Mouse (Mus musculus) bone marrow macrophage, adult 2 months (primary cell): Measurements from ENCODE around the gene Cox19. TPM values are rescaled to one million over a fixed set of nuclear protein-coding genes. Genes with fewer than 3 reads are reported as not detected.

Experiments used
- H3K27ac ChIP-seq: 2 replicates; pipeline ENCODE4 v1.5.1; 2012; ENCODE audit warnings: low read depth, low read length; ENCODE audit not compliant: insufficient read depth
- H3K4me1 ChIP-seq: 2 replicates; pipeline ENCODE4 v1.6.1; 2012; ENCODE audit warnings: low read length; ENCODE audit not compliant: control insufficient read depth, insufficient read depth
- H3K4me3 ChIP-seq: 2 replicates; pipeline ENCODE4 v1.5.1; 2012; ENCODE audit warnings: mild to moderate bottlenecking, low read length, moderate library complexity; ENCODE audit not compliant: insufficient read depth
- CTCF ChIP-seq: IDR thresholded peaks from 2 replicates; pipeline ENCODE4 v1.5.1; 2012; ENCODE audit warnings: low read depth, mild to moderate bottlenecking, low read length, moderate library complexity
- POLR2A ChIP-seq: IDR thresholded peaks from 2 replicates; pipeline ENCODE4 v1.6.1; 2012; ENCODE audit warnings: mild to moderate bottlenecking, low read depth, low read length, borderline replicate concordance
- polyA plus RNA-seq: library from polyadenylated mRNA; stranded (reverse); fragments of >200 nt; gene quantifications from 2 replicates; pipeline ENCODE4 v1.2.4, GENCODE M21; 2012; ENCODE audit not compliant: missing spikeins, insufficient read depth, insufficient read length

The Cox19 gene
- polyA plus RNA-seq, 1 experiment, result 31.4 TPM

DNA sequence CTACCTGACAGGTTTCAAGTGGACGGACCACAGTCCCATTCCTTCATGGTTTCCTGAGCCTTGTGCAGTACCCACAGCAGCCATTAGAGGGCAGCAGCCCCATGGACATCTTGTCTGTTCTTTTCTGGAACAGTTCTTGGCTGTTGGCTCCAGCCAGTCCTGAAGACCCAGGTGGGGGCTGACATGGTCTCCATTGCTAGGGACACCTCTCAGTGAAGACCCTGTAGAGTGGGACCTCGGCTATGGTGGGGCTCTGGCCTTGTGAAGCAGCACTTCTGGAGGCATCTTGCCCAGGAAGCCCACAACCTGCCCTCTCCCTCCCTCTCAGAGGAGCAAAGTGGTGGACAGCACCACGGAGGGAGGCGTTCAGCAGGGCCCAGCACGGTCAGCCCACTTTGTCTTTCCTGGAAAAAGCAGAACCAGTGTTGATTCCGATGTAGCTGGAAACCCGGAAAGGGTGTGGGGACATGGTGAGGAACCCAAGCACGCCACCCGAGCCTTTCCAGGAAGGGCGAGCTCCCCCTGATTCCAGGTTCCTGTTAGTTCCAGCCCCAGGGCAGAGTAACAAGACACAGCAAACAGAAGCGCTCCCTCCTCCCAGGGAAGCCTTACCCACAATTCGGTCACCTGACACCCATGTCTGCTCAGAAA, 13.2 kb upstream of the Cox19 start:
- Histone ChIP-seq H3K4me3 (peak overlapping the region; percentile 29), H3K4me1 (peaks cover 48% of the 10 kb centered on the region), H3K27ac (peak overlapping the region; percentile 98)
- TF ChIP-seq POLR2A, result no peak
- TF ChIP-seq CTCF, result peak; percentile 96

DNA sequence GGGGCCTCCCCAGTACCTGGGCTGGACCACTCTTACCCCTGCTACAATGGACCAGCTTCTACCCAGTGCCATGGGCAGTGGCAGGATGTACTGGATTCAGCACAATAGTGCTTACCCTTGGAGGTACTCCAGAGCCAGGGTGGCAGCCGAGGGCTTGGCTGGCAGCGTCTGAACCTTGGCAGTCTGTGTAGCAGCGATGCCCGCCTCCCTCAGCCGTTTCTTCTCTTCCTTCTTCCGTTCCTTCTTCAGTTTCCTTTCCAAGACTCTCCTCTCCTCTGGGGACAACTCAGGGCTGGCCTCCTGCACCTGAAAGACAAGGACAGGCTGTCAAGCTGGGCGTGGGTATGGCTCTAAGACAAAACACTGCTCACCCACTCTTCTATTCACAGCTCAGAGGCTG, 12.6 kb upstream of the Cox19 start:
- H3K4me3 ChIP-seq, result peak overlapping the region; percentile 13; the same call in 1 of the 2 replicates
- peaks cover 45% of the 10 kb centered on the region for H3K4me1 ChIP-seq
- TF ChIP-seq POLR2A (no peak), CTCF (no peak)
- peak overlapping the region; percentile 98 for H3K27ac ChIP-seq

- Histone ChIP-seq H3K27ac (no peak overlapping the region), H3K4me1 (peaks cover 12% of the 10 kb centered on the region)
These were observed 8.0 kb upstream of the Cox19 start for GRCm38 (mm10) chr5:139359244-139359643.

GRCm38 (mm10) chr5:139358653-139359052, 7.4 kb upstream of the Cox19 start:
- Histone ChIP-seq H3K4me3 (no peak overlapping the region), H3K27ac (no peak overlapping the region), H3K4me1 (peaks cover 8% of the 10 kb centered on the region)
- TF ChIP-seq POLR2A (no peak), CTCF (peak; percentile 74)

More at GRCm38 (mm10) chr5:139359244-139359643, 8.0 kb upstream of the Cox19 start:
- TF ChIP-seq POLR2A (no peak), CTCF (no peak)
- no peak overlapping the region for H3K4me3 ChIP-seq

- TF ChIP-seq POLR2A (no peak), CTCF (peak; percentile 89)
- Histone ChIP-seq H3K4me1 (peaks cover 12% of the 10 kb centered on the region), H3K27ac (no peak overlapping the region), H3K4me3 (no peak overlapping the region)
These were observed 4.1 kb upstream of the Cox19 start for GRCm38 (mm10) chr5:139355235-139355772.

- H3K4me1 ChIP-seq, result peaks cover 12% of the 10 kb centered on the region
- no peak overlapping the region for H3K27ac ChIP-seq
- no peak overlapping the region for H3K4me3 ChIP-seq
- no peak for TF ChIP-seq POLR2A
- no peak for TF ChIP-seq CTCF
These were observed 2.7 kb upstream of the Cox19 start for GRCm38 (mm10) chr5:139353946-139354345.

DNA sequence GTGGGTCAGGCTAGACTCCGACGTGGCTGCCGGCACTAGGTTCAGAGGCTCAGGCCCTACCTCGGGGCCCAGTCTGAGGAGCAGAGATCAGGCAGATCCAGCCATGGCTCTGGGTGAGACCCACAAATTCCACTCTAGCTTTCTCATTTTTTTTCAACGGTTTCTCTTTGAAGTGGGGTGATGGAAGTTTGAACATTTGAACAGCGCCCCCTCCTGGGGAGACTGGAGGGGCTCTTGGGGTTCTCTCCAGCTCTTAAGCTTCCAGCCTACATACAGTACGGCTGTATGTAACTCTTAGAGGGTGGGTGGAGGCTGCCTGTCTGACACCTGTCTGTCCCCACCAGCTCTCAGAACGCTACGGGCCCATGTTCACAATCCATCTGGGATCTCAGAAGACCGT, 2.3 kb upstream of the Cox19 start:
- no peak overlapping the region for H3K4me3 ChIP-seq
- no peak overlapping the region for H3K27ac ChIP-seq
- H3K4me1 ChIP-seq, result peaks cover 12% of the 10 kb centered on the region
- TF ChIP-seq POLR2A, result no peak
- peak; percentile 63 for TF ChIP-seq CTCF

- TF ChIP-seq POLR2A (no peak), CTCF (no peak)
- Histone ChIP-seq H3K27ac (no peak within 1 kb of the TSS), H3K4me3 (no peak within 1 kb of the TSS), H3K4me1 (peaks cover 9% of the 10 kb centered on the region)
These were observed 1.1 kb upstream of the Cox19 start, which contains the start of gene Cyp2w1 for GRCm38 (mm10) chr5:139352317-139352716. Cyp2w1 (plus strand) TSS chr5:139352617.

GRCm38 (mm10) chr5:139351628-139352027, 410 bp upstream of the Cox19 start:
- no peak for TF ChIP-seq POLR2A
- TF ChIP-seq CTCF, result no peak
- H3K4me3 ChIP-seq, result no peak overlapping the region
- peaks cover 9% of the 10 kb centered on the region for H3K4me1 ChIP-seq
- no peak overlapping the region for H3K27ac ChIP-seq

GRCm38 (mm10) chr5:139349713-139350112, 1.5 kb downstream of the Cox19 start:
- peaks cover 16% of the 10 kb centered on the region for H3K4me1 ChIP-seq
- TF ChIP-seq POLR2A (no peak), CTCF (no peak)
- H3K4me3 ChIP-seq, result no peak overlapping the region
- H3K27ac ChIP-seq, result no peak overlapping the region
